Mouse (Mus musculus): ENCODE data around the gene Tmem117.

Gene Tmem117

DNA sequence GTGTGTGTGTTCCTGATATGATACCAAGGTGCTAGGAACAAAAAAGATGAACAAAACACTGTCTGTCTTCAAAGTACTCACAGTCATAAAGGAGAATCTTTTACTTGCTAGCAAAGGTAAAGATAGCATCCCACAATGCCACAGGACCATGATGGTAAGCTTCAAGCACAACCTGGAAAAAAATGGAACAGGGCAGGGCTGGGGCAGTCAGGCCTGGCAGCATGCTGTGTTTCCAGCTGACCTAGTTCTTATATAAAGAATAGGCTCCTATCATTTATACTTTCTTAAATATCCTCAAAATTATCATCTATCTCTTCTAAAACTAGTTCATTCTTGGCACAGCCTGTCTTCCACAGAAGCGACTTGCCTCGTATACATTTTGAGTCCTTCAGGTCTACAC is 418.5 kb downstream of the Tmem117 start:
- peak; percentile 55 for DNase-seq

DNA sequence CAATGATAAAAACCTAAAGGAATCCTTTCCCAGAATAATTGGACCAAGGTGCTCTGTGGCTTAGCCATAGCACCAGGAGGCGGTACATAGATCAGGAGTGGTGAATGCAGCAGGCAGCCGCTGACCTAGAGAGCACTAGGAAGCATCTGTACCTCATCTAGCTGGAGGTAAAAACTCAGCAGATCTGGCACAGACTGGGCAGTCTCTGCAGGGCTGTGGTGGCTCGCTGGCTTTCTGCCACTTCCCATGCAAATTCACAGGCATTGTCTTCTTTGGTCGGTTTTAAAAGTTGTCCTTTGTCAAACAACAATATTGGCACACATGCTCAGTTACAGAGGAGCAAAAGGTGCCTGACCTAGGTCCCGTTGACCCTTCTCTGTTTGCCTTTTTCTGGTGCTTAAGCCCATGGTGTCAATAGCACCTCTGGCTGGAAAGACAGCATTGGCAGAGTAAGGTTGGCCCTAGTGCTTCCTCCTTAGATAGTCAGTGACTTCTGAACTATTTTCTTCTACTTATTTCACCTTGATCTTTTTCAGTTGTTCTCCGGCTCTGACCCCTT is 420.2 kb downstream of the Tmem117 start:
- DNase-seq, result peak; percentile 77

GRCm38 (mm10) chr15:95055081-95055650 is 426.1 kb downstream of the Tmem117 start:
- no peak for DNase-seq

DNA sequence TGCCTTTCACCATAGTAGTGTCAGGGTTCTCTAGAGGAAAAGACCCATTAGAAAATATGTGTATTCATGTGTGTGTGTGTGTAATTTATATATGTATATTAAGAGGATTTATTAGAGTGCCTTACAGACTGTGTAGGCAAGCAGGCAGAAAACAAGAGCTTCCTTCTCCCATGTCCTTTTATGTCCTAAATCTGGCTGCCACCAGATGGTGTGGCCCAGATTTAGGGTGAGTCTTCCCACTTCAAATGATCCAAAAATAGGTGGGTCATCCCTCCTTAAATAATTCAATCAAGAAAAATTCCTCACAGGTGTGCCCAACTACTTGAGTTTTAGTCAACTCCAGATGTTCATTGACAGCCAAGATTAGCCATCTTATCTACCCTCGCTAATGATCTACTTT is 439.0 kb downstream of the Tmem117 start:
- peak; percentile 57 for DNase-seq

DNA sequence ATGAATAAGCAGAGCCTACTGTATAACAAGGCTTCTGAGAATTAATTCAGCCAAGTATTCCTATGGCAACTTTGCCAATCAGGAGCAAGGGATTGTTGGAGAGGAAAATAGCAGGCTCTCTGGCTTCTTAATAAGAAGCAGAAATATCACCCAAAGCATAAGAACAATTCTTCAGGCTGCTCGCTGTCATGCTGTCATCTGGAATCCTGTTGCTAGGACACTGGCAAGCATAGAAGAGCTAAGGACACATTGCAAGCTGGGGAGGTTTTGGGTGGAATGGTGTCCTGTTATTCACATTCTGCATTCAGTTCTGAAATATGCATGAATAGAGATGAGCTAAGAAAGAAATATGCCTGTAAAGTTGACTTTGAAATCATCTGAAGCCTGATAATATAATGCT is 439.8 kb downstream of the Tmem117 start:
- no peak for DNase-seq

GRCm38 (mm10) chr15:95070881-95071280 is 441.8 kb downstream of the Tmem117 start:
- DNase-seq, result no peak

- no peak for DNase-seq
Measured at GRCm38 (mm10) chr15:95075356-95075755, 446.3 kb downstream of the Tmem117 start.

GRCm38 (mm10) chr15:95081654-95082053 is 452.6 kb downstream of the Tmem117 start:
- DNase-seq, result no peak

GRCm38 (mm10) chr15:95085962-95086361 is 456.9 kb downstream of the Tmem117 start:
- DNase-seq, result peak; percentile 57

DNA sequence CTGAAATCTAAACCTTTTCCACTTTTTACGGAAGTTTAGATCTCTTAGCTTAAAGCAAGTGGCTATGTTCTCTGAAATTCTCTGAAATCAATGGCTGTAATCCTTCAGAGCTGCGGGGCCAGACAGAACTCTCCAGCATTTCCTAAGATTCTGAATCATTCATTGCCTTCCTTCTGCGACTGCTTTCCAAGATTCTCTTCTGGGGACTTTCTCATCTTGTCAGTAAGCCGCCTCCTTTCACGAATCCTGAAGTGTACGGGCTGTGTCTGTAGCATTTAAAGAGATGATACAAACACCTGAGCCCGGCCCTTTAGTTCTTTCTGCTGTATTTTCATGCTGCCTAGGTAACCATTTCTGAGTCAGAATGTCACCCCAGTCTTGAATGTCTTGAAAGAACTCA is 471.1 kb downstream of the Tmem117 start:
- DNase-seq, result no peak

- DNase-seq, result no peak
Measured at GRCm38 (mm10) chr15:95101522-95101921, 472.5 kb downstream of the Tmem117 start.

DNA sequence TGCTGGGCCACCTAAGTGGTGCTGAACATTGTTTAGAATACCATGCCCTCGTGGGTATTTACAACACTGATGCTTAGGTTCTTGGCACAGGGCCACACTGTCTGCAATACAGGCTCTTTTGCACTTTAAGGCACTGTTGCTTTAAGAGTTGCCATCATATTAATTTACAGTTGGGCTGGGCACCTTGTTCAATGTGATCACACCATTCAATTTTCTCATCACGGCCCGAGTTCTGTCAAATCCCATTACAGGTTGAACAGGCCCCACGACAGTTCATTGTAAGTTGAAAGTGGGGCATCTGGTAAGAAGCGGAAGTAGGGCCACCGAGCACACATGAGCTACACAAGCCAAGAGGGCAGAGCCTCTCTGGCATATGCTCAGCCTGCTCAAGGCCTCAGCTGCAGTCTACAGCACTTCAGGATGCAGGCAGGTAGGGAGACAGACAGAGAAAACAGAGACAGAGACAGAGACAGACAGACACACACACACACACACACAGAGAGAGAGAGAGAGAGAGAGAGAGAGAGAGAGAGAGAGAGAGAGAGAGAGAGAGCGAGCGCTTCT is 478.3 kb downstream of the Tmem117 start:
- DNase-seq, result no peak

GRCm38 (mm10) chr15:95108626-95109025 is 479.6 kb downstream of the Tmem117 start:
- no peak for DNase-seq

DNA sequence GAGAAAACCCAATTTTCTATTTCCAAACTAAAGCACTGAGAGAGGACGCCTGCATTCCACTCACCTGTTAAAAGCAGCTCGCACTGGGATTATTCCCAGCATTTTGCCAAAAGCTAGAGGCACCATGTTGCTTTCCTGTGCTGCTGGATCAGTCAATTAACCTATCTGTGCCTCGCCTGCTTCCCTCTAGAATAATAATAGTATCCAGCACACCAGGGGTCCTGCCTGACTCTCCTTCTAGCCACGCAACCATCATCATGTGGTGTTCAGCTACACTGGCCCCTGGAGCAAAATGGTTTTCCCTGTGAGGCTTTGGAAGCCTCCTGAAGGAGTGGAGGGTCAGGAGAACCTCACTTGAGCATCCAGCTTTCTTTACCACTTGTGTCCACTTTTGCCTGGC is 502.4 kb downstream of the Tmem117 start:
- DNase-seq, result no peak

- DNase-seq, result no peak
Measured at GRCm38 (mm10) chr15:95135926-95136609, 507.0 kb downstream of the Tmem117 start.

DNA sequence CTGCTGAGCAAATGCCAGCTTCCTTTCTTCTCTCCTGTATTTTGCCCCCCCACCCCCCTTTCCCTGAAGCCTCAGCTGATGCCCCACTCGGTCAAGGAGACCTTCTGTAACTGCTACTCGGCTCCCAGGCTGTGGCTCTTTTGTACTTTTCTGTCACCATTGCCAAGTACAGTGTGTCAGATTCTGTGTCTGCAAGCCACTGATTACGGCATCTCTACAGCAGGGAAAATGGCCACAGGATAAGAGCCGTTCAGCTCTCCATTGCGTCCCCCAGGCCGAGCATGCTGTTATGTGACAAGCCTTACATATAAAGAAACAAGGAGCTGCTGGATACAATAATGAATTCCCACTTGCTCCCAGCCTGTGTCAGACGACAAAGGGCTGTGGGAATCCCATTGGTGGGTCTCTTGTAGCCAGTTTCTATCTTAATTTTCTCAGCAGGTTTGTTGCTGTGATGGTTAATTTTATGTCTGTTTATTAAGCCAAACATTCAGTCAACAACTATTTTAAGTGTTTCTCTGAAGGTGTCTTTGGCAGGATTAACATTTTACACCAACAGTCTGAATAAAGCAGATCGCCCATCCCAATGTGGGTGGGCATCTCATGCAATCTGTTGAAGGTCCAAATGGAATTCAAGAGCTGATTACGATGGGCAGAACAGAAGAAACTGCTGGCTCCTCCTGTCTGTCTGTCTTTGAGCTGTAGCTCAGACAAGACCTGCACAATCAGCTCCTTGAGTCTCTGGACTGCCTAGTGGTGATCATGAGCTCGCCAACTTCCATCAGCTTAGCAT is 508.2 kb downstream of the Tmem117 start:
- DNase-seq, result no peak

DNA sequence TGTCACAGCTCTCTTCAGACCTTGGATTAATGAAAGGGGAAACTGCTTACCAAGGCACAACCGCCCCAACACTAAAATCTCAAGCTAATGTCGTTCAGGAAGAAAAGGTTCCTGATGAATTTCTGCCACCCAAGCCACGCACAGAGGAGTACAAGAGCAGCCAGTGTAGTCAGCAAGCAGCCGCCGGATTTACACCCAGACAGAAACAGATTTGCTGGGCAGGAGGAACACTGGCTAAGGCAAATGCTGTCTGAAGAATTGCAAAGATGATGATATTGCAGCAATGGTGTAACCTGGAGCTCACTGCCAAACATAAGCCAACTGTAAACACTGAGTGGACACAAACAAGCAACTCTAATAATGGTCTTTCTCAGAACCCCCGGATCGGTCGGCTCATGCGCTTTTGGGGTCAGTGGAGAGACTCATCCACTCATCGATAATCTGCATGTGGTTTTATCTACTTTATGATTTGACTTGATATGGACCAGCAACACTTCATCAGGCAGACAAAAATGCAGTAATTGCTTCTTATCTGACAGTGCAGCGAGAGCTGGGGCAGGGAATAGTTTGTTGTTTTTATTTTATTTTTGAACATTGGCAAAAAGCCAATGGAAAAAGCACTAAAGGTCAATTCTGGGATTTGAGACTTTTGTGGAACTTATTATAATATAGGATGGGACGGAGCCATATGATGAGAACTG is 509.8 kb downstream of the Tmem117 start:
- no peak for DNase-seq

- no peak for DNase-seq
Measured at GRCm38 (mm10) chr15:95144131-95144530, 515.1 kb downstream of the Tmem117 start.

GRCm38 (mm10) chr15:95145118-95145517 is 516.1 kb downstream of the Tmem117 start:
- DNase-seq, result no peak
